Mouse (Mus musculus) cortical plate, adult 2 months (tissue): ENCODE results near the gene Cntnap2. TPM values are rescaled to one million over a fixed set of nuclear protein-coding genes. Genes with fewer than 3 reads are reported as not detected.

Experiments
- H3K27ac ChIP-seq: fragments of 200-500 bp; 2 replicates; pipeline ENCODE4 v1.5.1; 2012; ENCODE audit warnings: low read length, control low read depth, inconsistent platforms; ENCODE audit not compliant: insufficient read depth
- H3K4me1 ChIP-seq: fragments of 200-500 bp; 2 replicates; pipeline ENCODE4 v1.6.1; 2011; ENCODE audit warnings: low read length; ENCODE audit not compliant: control insufficient read depth, insufficient read depth
- H3K4me3 ChIP-seq: fragments of 200-500 bp; 2 replicates; pipeline ENCODE4 v1.5.1; 2011; ENCODE audit warnings: mild to moderate bottlenecking, low read length, control low read depth; ENCODE audit not compliant: insufficient read depth
- CTCF ChIP-seq: fragments of 200-500 bp; IDR thresholded peaks from 2 replicates; pipeline ENCODE4 v1.5.1; 2011; ENCODE audit warnings: mild to moderate bottlenecking, control low read depth, low read length; ENCODE audit not compliant: insufficient read depth; ENCODE audit errors: extremely low read depth
- POLR2A ChIP-seq: fragments of 200-500 bp; IDR thresholded peaks from 2 replicates; pipeline ENCODE4 v1.6.1; 2011; ENCODE audit warnings: mild to moderate bottlenecking, low read length, control low read depth; ENCODE audit not compliant: insufficient read depth; ENCODE audit errors: extremely low read depth
- polyA plus RNA-seq: library from polyadenylated mRNA; depleted of rRNA; stranded (reverse); fragments of >200 nt; gene quantifications from 2 replicates; pipeline ENCODE4 v1.2.3, GENCODE M21; 2012

Cntnap2 gene
- polyA plus RNA-seq, 1 experiment = 26.5 TPM

- TF ChIP-seq CTCF (no peak), POLR2A (no peak)
- H3K4me3 ChIP-seq = no peak overlapping the region
- H3K4me1 ChIP-seq = no peaks in the 10 kb centered on the region
- no peak overlapping the region for H3K27ac ChIP-seq
Measured at GRCm38 (mm10) chr6:45290154-45290553, 231.0 kb downstream of the Cntnap2 start.

- Histone ChIP-seq H3K27ac (no peak overlapping the region), H3K4me1 (no peaks in the 10 kb centered on the region), H3K4me3 (no peak overlapping the region)
- no peak for TF ChIP-seq POLR2A
- no peak for TF ChIP-seq CTCF
Measured at GRCm38 (mm10) chr6:45317455-45317854, 258.3 kb downstream of the Cntnap2 start.

GRCm38 (mm10) chr6:45323505-45323904 lies 264.3 kb downstream of the Cntnap2 start:
- H3K4me3 ChIP-seq = no peak overlapping the region
- no peak overlapping the region for H3K27ac ChIP-seq
- TF ChIP-seq CTCF = peak; percentile 60
- TF ChIP-seq POLR2A = no peak
- no peaks in the 10 kb centered on the region for H3K4me1 ChIP-seq

GRCm38 (mm10) chr6:45327952-45328485 lies 268.9 kb downstream of the Cntnap2 start:
- Histone ChIP-seq H3K27ac (no peak overlapping the region), H3K4me3 (no peak overlapping the region), H3K4me1 (no peaks in the 10 kb centered on the region)
- TF ChIP-seq CTCF (no peak), POLR2A (no peak)

- no peak overlapping the region for H3K4me3 ChIP-seq
- TF ChIP-seq POLR2A = no peak
- TF ChIP-seq CTCF = no peak
- H3K27ac ChIP-seq = no peak overlapping the region
- no peaks in the 10 kb centered on the region for H3K4me1 ChIP-seq
Measured at GRCm38 (mm10) chr6:45345396-45345795, 286.2 kb downstream of the Cntnap2 start.

GRCm38 (mm10) chr6:45345953-45346352 lies 286.8 kb downstream of the Cntnap2 start:
- Histone ChIP-seq H3K4me1 (no peaks in the 10 kb centered on the region), H3K4me3 (no peak overlapping the region), H3K27ac (no peak overlapping the region)
- TF ChIP-seq POLR2A = no peak
- no peak for TF ChIP-seq CTCF

- TF ChIP-seq POLR2A (no peak), CTCF (no peak)
- Histone ChIP-seq H3K4me3 (no peak overlapping the region), H3K27ac (no peak overlapping the region)
Measured at GRCm38 (mm10) chr6:45366442-45366841, 307.3 kb downstream of the Cntnap2 start.

GRCm38 (mm10) chr6:45381126-45381525 lies 322.0 kb downstream of the Cntnap2 start:
- Histone ChIP-seq H3K27ac (no peak overlapping the region), H3K4me3 (no peak overlapping the region), H3K4me1 (no peaks in the 10 kb centered on the region)
- no peak for TF ChIP-seq CTCF
- no peak for TF ChIP-seq POLR2A

More at GRCm38 (mm10) chr6:45366442-45366841, 307.3 kb downstream of the Cntnap2 start:
- no peaks in the 10 kb centered on the region for H3K4me1 ChIP-seq

GRCm38 (mm10) chr6:45389034-45389433 lies 329.9 kb downstream of the Cntnap2 start:
- no peak overlapping the region for H3K4me3 ChIP-seq
- TF ChIP-seq POLR2A = no peak
- TF ChIP-seq CTCF = no peak
- no peak overlapping the region for H3K27ac ChIP-seq
- H3K4me1 ChIP-seq = no peaks in the 10 kb centered on the region

GRCm38 (mm10) chr6:45413629-45414028 lies 354.5 kb downstream of the Cntnap2 start:
- no peak for TF ChIP-seq CTCF
- TF ChIP-seq POLR2A = no peak
- Histone ChIP-seq H3K4me3 (no peak overlapping the region), H3K4me1 (no peaks in the 10 kb centered on the region), H3K27ac (no peak overlapping the region)
